Mouse (Mus musculus) testis, adult 2 months (tissue): ENCODE results near the gene Rnh1.

Experiments used
- CTCF ChIP-seq: fragments of 200-500 bp; IDR thresholded peaks from 2 replicates; pipeline ENCODE4 v1.5.1; 2012; ENCODE audit warnings: low read depth, mild to moderate bottlenecking, inconsistent platforms, low read length, moderate library complexity; ENCODE audit not compliant: control insufficient read depth, insufficient read depth, insufficient replicate concordance
- POLR2A ChIP-seq: fragments of 200-500 bp; IDR thresholded peaks from 2 replicates; pipeline ENCODE4 v1.6.1; 2012; ENCODE audit warnings: low read depth, mild to moderate bottlenecking, inconsistent platforms, low read length, moderate library complexity; ENCODE audit not compliant: control insufficient read depth

GRCm38 (mm10) chr7:141155362-141155761 is 17.3 kb downstream of the Rnh1 start:
- TF ChIP-seq POLR2A (no peak), CTCF (no peak)
